Mouse (Mus musculus): Measurements from ENCODE around the gene Slc27a1.

GRCm38 (mm10) chr8:71579009-71579408 lies 10.3 kb downstream of the Slc27a1 start:
- TF ChIP-seq POLR2A (IDR thresholded peaks at IDR 0.05; ENCODE audit: low read depth, low read length) (no peak), CTCF (IDR thresholded peaks at IDR 0.05; ENCODE audit: extremely low read depth, insufficient read length, insufficient replicate concordance, low read depth, low read length) (no peak)
